Mouse (Mus musculus) myocyte (in vitro differentiated cells): ENCODE measurements around the gene Kcnk18. TPM values are rescaled to one million over a fixed set of nuclear protein-coding genes. Genes with fewer than 3 reads are reported as not detected.

ENCODE experiments used
- H3K27me3 ChIP-seq: one replicate; pipeline ENCODE4 v1.6.1; 2011; ENCODE audit not compliant: control insufficient read depth, insufficient read depth, insufficient read length
- H3K36me3 ChIP-seq: one replicate; pipeline ENCODE4 v1.6.1; 2011; ENCODE audit not compliant: control insufficient read depth, insufficient read depth
- H3K4me2 ChIP-seq: one replicate; pipeline ENCODE4 v1.6.1; 2011; ENCODE audit warnings: low read depth, control low read depth
- H3K4me3 ChIP-seq: one replicate; pipeline ENCODE4 v1.5.1; 2011; ENCODE audit warnings: mild to moderate bottlenecking, control low read depth, moderate library complexity
- H3K79me2 ChIP-seq: one replicate; pipeline ENCODE4 v1.6.1; 2011; ENCODE audit not compliant: control insufficient read depth, insufficient read depth
- H3ac ChIP-seq: one replicate; pipeline ENCODE4 v1.6.1; 2011; ENCODE audit not compliant: control insufficient read depth, insufficient read length
- CEBPB ChIP-seq: IDR thresholded peaks from 2 replicates; pipeline ENCODE4 v1.6.1; 2011; ENCODE audit warnings: mild to moderate bottlenecking, moderate library complexity; ENCODE audit not compliant: poor library complexity, insufficient read depth, severe bottlenecking
- E2F4 ChIP-seq: IDR thresholded peaks from one replicate; pipeline ENCODE4 v1.6.1; 2011; ENCODE audit warnings: mild to moderate bottlenecking, control low read depth, moderate library complexity; ENCODE audit not compliant: insufficient read depth
- MAX ChIP-seq: IDR thresholded peaks from one replicate; pipeline ENCODE4 v1.6.1; 2011; ENCODE audit warnings: low read depth, mild to moderate bottlenecking, control low read depth
- MYOD1 ChIP-seq, 3 experiments: IDR thresholded peaks; one replicate each; pipeline ENCODE4 v1.6.1; 2011; ENCODE audit warnings: control low read depth in 2 of 3, low read depth in 2 of 3, mild to moderate bottlenecking in 2 of 3, moderate library complexity in 1 of 3; ENCODE audit not compliant: insufficient read length in 2 of 3, control insufficient read depth in 1 of 3
- MYOG ChIP-seq, 3 experiments: IDR thresholded peaks; one replicate each; pipeline ENCODE4 v1.6.1; 2011; ENCODE audit warnings: control low read depth in 2 of 3, low read depth in 2 of 3, mild to moderate bottlenecking in 2 of 3; ENCODE audit not compliant: insufficient read length in 2 of 3, control insufficient read depth in 1 of 3, insufficient read depth in 1 of 3
- POLR2A ChIP-seq: IDR thresholded peaks from one replicate; pipeline ENCODE4 v1.6.1; 2011; ENCODE audit warnings: low read depth, mild to moderate bottlenecking, control low read depth, moderate library complexity; ENCODE audit not compliant: insufficient read length
- POLR2AphosphoS2 ChIP-seq: IDR thresholded peaks from one replicate; pipeline ENCODE4 v1.6.1; 2011; ENCODE audit warnings: low read depth, control low read depth; ENCODE audit not compliant: insufficient read length
- REST ChIP-seq: IDR thresholded peaks from one replicate; pipeline ENCODE4 v1.6.1; 2011; ENCODE audit warnings: mild to moderate bottlenecking, control low read depth, moderate library complexity; ENCODE audit not compliant: insufficient read depth, insufficient read length
- SRF ChIP-seq: IDR thresholded peaks from one replicate; pipeline ENCODE4 v1.6.1; 2011; ENCODE audit warnings: low read depth; ENCODE audit not compliant: control insufficient read depth, insufficient read length
- TCF12 ChIP-seq: IDR thresholded peaks from one replicate; pipeline ENCODE4 v1.6.1; 2011; ENCODE audit warnings: mild to moderate bottlenecking, control low read depth; ENCODE audit not compliant: poor library complexity, insufficient read depth, severe bottlenecking
- TCF3 ChIP-seq: IDR thresholded peaks from one replicate; pipeline ENCODE4 v1.6.1; 2011; ENCODE audit warnings: low read depth, control low read depth; ENCODE audit not compliant: insufficient read length
- USF1 ChIP-seq: IDR thresholded peaks from one replicate; pipeline ENCODE4 v1.6.1; 2011; ENCODE audit warnings: low read depth, mild to moderate bottlenecking, control low read depth, moderate library complexity
- polyA plus RNA-seq: library from polyadenylated mRNA; unstranded; fragments of >200 nt; fragmentation: generic; extraction: Trizol; gene quantifications from one replicate; pipeline ENCODE4 v1.2.1, GENCODE M21; 2012; ENCODE audit warnings: missing spikeins

The Kcnk18 gene
- polyA plus RNA-seq, 1 experiment: not detected

DNA sequence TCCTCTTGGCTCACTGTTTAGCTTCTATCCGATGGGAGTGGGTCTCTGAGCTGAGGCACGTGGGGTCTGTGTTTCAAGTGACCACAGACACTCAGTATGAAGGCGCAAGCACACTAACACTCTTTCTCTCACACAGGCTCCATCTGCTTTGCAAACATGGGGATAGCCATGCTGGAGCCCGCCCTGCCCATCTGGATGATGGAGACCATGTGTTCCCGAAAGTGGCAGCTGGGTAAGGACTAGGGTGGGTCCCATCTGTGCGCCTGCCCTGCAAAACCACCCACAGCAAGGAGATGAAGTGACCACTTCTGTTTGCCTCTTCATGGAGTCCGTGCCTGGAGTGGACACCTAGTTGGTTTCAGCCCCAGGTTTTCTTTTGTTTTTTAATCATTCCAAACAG is 57.3 kb downstream of the Kcnk18 start:
- Histone ChIP-seq H3ac (no peak overlapping the region), H3K4me3 (no peak overlapping the region), H3K27me3 (no peaks in the 10 kb centered on the region), H3K4me2 (no peak overlapping the region), H3K79me2 (no peaks in the 10 kb centered on the region), H3K36me3 (no peaks in the 10 kb centered on the region)
- TF ChIP-seq MYOG (IDR thresholded peaks at IDR 0.05; ENCODE audit: control insufficient read depth in 1 of 3, insufficient read depth in 1 of 3, insufficient read length in 2 of 3, low read depth in 2 of 3) (no peak), POLR2A (no peak), USF1 (no peak), TCF3 (no peak), POLR2AphosphoS2 (no peak), E2F4 (no peak), CEBPB (no peak), REST (no peak), MAX (no peak)

DNA sequence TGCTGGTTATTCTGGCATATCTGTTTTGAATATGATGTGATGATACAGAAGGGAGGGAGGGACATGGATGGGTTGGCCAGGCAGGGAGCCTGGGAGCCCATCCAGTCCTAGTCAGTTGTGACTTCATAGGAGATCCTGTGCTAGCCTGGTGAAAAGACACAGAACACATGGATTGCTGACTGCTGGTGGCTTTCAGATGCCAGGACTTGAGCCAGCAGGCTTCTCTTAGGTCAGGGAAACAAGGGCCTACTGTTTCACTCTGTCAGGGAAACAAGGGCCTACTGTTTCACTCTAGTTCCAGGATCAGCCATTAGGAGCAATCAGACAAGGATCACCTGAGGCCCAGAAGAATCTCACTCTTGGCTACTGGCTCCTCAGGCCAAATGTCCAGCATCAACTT is 61.8 kb downstream of the Kcnk18 start:
- H3K27me3 ChIP-seq: no peaks in the 10 kb centered on the region
- no peak overlapping the region for H3K4me2 ChIP-seq
- no peaks in the 10 kb centered on the region for H3K36me3 ChIP-seq
- H3ac ChIP-seq: no peak overlapping the region
- TF ChIP-seq POLR2A: no peak
- no peak for TF ChIP-seq MYOG (IDR thresholded peaks at IDR 0.05; ENCODE audit: control insufficient read depth in 1 of 3, insufficient read depth in 1 of 3, insufficient read length in 2 of 3, low read depth in 2 of 3)
- no peak for TF ChIP-seq TCF12
- no peak for TF ChIP-seq TCF3
- no peak for TF ChIP-seq E2F4
- TF ChIP-seq SRF: no peak
- no peak for TF ChIP-seq POLR2AphosphoS2
- no peak for TF ChIP-seq REST
- no peak for TF ChIP-seq MAX
- no peak for TF ChIP-seq USF1
- no peak for TF ChIP-seq MYOD1 (IDR thresholded peaks at IDR 0.05; ENCODE audit: control insufficient read depth in 1 of 3, insufficient read length in 2 of 3, low read depth in 2 of 3)
- TF ChIP-seq CEBPB: no peak
- H3K79me2 ChIP-seq: no peaks in the 10 kb centered on the region
- H3K4me3 ChIP-seq: no peak overlapping the region

DNA sequence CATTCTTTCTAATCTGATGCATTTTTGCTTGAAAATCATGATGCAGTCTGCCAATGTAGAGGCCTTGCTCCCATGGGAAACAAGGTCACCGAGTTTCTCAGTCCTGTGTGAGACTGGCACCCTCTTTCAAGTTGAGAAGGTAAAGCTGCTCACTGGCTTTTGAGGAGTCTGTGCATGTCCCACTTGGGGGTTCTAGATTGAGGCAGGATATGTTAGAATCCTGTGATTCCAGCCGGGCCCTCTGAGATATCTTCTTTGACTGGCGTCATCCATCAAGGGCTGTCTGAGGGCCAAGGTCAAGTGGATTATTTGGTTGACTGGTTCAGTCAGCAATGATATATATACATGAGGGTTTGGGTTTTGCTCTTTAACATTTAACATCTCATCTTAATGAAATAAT is 63.0 kb downstream of the Kcnk18 start:
- TF ChIP-seq MYOD1 (IDR thresholded peaks at IDR 0.05; ENCODE audit: control insufficient read depth in 1 of 3, insufficient read length in 2 of 3, low read depth in 2 of 3) (no peak), CEBPB (no peak), MAX (no peak), MYOG (IDR thresholded peaks at IDR 0.05; ENCODE audit: control insufficient read depth in 1 of 3, insufficient read depth in 1 of 3, insufficient read length in 2 of 3, low read depth in 2 of 3) (no peak), TCF12 (no peak), POLR2AphosphoS2 (no peak), E2F4 (no peak), TCF3 (no peak), POLR2A (no peak), REST (no peak), USF1 (no peak), SRF (no peak)
- H3K36me3 ChIP-seq: no peaks in the 10 kb centered on the region
- H3K4me3 ChIP-seq: no peak overlapping the region
- H3ac ChIP-seq: no peak overlapping the region
- H3K79me2 ChIP-seq: no peaks in the 10 kb centered on the region
- no peaks in the 10 kb centered on the region for H3K27me3 ChIP-seq
- no peak overlapping the region for H3K4me2 ChIP-seq

Other genes starting within 250 kb of the Kcnk18 start
- gene Shtn1, start 143.1 kb upstream of the Kcnk18 start, polyA plus RNA-seq: 0.10 TPM
- not detected for gene Vax1, start 49.2 kb upstream of the Kcnk18 start, polyA plus RNA-seq
- gene Slc18a2, start 41.7 kb downstream of the Kcnk18 start, polyA plus RNA-seq: 0.42 TPM
- gene Rps12-ps3, start 103.1 kb downstream of the Kcnk18 start, polyA plus RNA-seq: 700 TPM
- gene Pdzd8, start 126.6 kb downstream of the Kcnk18 start, polyA plus RNA-seq: 12.2 TPM
- gene Emx2, start 239.2 kb downstream of the Kcnk18 start, polyA plus RNA-seq: not detected